Mouse (Mus musculus) ES-Bruce4 (cell line): ENCODE measurements at regions not wholly inside any gene's neighbourhood (a gene's known extent, or its start where the extent isn't known, plus 50 kb on each side); places are given as distances from the start of the nearest gene placed in this dataset.

Experiments
- H3K27ac ChIP-seq: 2 replicates; pipeline ENCODE4 v1.5.1; 2012; ENCODE audit warnings: low read length, inconsistent platforms; ENCODE audit not compliant: insufficient read depth
- H3K27me3 ChIP-seq: 2 replicates; pipeline ENCODE4 v1.6.1; 2012; ENCODE audit warnings: mild to moderate bottlenecking, low read length, inconsistent platforms; ENCODE audit not compliant: control insufficient read depth, poor library complexity, insufficient read depth, severe bottlenecking
- H3K36me3 ChIP-seq: 2 replicates; pipeline ENCODE4 v1.6.1; 2012; ENCODE audit warnings: inconsistent platforms, mild to moderate bottlenecking, low read length, moderate library complexity; ENCODE audit not compliant: control insufficient read depth, poor library complexity, insufficient read depth, severe bottlenecking
- H3K4me1 ChIP-seq: one replicate; pipeline ENCODE4 v1.8.1; 2011; ENCODE audit warnings: low read length; ENCODE audit not compliant: control insufficient read depth, insufficient read depth
- H3K4me3 ChIP-seq: 2 replicates; pipeline ENCODE4 v1.5.1; 2011; ENCODE audit warnings: low read depth, mild to moderate bottlenecking, low read length
- H3K9ac ChIP-seq: 2 replicates; pipeline ENCODE4 v1.6.1; 2012; ENCODE audit warnings: low read depth, mild to moderate bottlenecking, inconsistent platforms; ENCODE audit not compliant: poor library complexity, severe bottlenecking
- H3K9me3 ChIP-seq: replicated peaks from 2 replicates; pipeline ENCODE4 v1.6.1; 2012; ENCODE audit warnings: mild to moderate bottlenecking, low read length, inconsistent platforms; ENCODE audit not compliant: control insufficient read depth, poor library complexity, insufficient read depth, severe bottlenecking
- CTCF ChIP-seq: IDR thresholded peaks from one replicate; pipeline ENCODE4 v1.8.1; 2011; ENCODE audit warnings: low read depth, low read length
- EP300 ChIP-seq: IDR thresholded peaks from 2 replicates; pipeline ENCODE4 v1.6.1; 2011; ENCODE audit warnings: low read depth, low read length; ENCODE audit not compliant: insufficient read depth
- POLR2A ChIP-seq: IDR thresholded peaks from one replicate; pipeline ENCODE4 v1.8.1; 2011; ENCODE audit warnings: low read length; ENCODE audit not compliant: insufficient read depth

DNA sequence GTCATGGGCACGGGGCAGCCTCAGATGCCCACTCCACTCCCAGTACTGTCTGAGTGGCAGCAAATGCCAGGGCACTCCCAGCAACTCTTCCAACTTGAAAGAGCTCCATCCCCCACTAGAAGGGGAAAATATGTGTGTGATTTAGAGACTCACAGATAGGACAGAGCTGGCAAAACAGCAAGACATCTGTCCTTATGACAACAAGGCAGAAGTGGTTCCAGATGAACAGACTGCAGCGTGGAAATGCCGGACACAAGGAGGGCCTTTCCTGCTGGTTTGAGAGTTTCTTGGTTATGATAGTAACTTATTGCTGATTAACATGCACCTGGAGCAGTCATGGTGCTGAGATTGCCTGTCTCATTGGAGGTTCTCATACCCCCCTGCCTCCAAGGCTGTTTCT, 192.4 kb upstream of the Nfe2l3 start:
- H3K36me3 ChIP-seq, result no peaks in the 10 kb centered on the region
- H3K27ac ChIP-seq, result no peak overlapping the region
- H3K9ac ChIP-seq, result no peak overlapping the region
- H3K9me3 ChIP-seq, result peaks cover 2% of the 10 kb centered on the region; the same call in 1 of the 2 replicates
- no peaks in the 10 kb centered on the region for H3K27me3 ChIP-seq
- TF ChIP-seq EP300, result no peak
- TF ChIP-seq CTCF, result no peak
- no peak for TF ChIP-seq POLR2A
- no peaks in the 10 kb centered on the region for H3K4me1 ChIP-seq
- H3K4me3 ChIP-seq, result no peak overlapping the region

DNA sequence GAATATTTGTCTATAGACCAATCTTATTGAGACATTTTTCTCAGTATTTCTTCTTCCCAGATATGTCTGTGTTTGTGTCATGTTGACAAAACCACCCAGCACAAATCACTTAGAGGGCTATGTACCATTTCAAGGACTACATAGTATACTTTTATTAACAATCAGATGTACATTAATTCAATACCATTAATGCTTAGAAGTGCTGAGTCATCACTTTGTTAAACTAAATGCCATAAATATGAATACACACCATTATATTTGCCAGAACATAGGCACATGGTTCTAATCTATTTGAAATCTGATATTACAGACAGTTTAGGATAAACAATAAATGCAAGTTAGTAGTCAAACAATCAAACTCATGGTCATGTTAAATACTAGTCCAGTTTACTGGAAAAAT, 182.2 kb upstream of the Nfe2l3 start:
- no peak overlapping the region for H3K4me3 ChIP-seq
- no peaks in the 10 kb centered on the region for H3K9me3 ChIP-seq
- H3K27ac ChIP-seq, result no peak overlapping the region
- no peaks in the 10 kb centered on the region for H3K27me3 ChIP-seq
- no peaks in the 10 kb centered on the region for H3K36me3 ChIP-seq
- no peak for TF ChIP-seq EP300
- no peak for TF ChIP-seq POLR2A
- no peak for TF ChIP-seq CTCF
- no peaks in the 10 kb centered on the region for H3K4me1 ChIP-seq
- no peak overlapping the region for H3K9ac ChIP-seq

DNA sequence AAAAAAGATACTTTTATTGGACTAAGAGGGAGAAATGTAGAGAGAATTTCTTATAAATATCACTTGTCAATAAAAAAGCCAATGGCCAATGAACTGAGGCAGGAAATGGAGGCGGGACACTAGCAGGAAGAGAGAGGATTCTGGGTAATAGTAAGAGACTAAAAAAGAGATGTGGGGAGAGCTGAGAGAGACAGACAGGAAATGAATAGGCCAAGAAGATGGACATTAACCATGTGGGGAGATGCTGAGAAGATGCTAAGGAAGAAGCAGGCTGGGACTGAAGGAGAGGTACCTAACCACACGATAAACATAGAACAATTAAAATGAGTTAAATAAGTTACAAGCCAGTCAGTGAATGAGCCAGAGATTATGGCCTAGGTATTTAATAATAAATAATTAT, 181.0 kb upstream of the Nfe2l3 start:
- Histone ChIP-seq H3K4me1 (no peaks in the 10 kb centered on the region), H3K36me3 (no peaks in the 10 kb centered on the region), H3K27ac (no peak overlapping the region), H3K27me3 (no peaks in the 10 kb centered on the region), H3K9me3 (no peaks in the 10 kb centered on the region), H3K9ac (no peak overlapping the region), H3K4me3 (no peak overlapping the region)
- TF ChIP-seq EP300, result no peak
- TF ChIP-seq CTCF, result no peak
- TF ChIP-seq POLR2A, result no peak

DNA sequence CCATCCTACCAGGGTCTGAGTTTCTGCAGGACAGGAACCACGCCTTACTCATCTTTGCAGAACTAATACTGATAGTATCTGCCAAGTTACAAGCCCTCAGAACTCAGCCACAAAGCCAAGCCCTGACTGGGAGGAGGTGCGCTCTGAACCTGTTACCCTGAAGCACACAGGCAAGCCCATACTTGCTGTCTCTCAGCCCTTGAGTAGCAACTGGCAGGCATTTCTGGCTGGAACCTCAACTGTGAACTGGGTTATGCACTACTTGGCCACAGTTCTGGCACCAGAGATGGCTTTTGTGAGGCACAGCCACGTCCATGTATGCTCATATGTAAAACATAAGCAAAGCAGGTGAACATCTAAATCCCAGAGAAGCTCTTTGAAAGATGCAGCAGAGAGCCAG, 179.7 kb upstream of the Nfe2l3 start:
- Histone ChIP-seq H3K27me3 (no peaks in the 10 kb centered on the region), H3K9me3 (no peaks in the 10 kb centered on the region), H3K27ac (no peak overlapping the region), H3K36me3 (no peaks in the 10 kb centered on the region), H3K4me3 (no peak overlapping the region), H3K9ac (no peak overlapping the region), H3K4me1 (no peaks in the 10 kb centered on the region)
- TF ChIP-seq POLR2A (no peak), EP300 (no peak), CTCF (no peak)

DNA sequence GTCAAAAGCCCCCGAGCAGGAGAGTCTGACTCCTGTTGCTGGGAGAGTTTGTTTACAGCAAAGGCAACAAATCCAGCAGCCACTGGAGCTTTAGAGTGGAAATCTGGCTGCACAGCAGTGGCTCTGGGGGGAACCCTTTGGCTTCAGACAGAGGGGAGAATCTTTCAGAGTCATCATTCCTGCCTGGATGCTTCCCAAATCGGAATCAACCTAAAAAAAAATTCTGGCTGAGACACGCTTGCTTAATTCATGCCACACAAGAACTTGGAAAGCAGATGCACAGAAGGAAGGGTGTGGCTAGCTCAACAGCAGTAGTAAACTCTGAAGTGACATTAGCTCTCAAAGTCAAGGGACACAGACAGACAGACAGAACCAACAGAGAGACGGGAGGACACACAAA, 175.8 kb upstream of the Nfe2l3 start:
- Histone ChIP-seq H3K4me1 (no peaks in the 10 kb centered on the region), H3K27ac (no peak overlapping the region), H3K4me3 (no peak overlapping the region), H3K9me3 (no peaks in the 10 kb centered on the region), H3K27me3 (no peaks in the 10 kb centered on the region), H3K36me3 (no peaks in the 10 kb centered on the region), H3K9ac (no peak overlapping the region)
- no peak for TF ChIP-seq CTCF
- no peak for TF ChIP-seq POLR2A
- no peak for TF ChIP-seq EP300

DNA sequence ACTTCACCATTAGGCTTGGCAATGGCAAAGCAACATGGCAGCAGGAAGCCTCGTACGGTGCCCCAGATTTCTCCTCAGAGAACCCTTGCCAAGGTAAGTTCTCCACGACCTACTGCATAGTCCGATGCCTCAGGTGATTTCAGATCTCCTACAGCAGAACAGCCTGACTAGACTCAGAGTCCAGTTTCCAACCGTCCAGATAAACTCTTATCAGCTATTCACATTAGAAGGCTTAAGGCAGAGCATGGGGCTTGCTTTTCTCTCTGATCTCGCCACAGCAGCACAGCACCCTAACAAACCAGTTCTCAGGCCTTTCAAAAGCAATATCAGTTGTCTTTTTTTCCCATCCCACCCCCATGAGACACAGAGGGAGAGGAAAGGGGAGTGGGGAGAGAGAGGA, 174.9 kb upstream of the Nfe2l3 start:
- TF ChIP-seq EP300 (no peak), POLR2A (no peak), CTCF (no peak)
- H3K36me3 ChIP-seq, result no peaks in the 10 kb centered on the region
- no peaks in the 10 kb centered on the region for H3K9me3 ChIP-seq
- no peak overlapping the region for H3K27ac ChIP-seq
- no peaks in the 10 kb centered on the region for H3K4me1 ChIP-seq
- H3K4me3 ChIP-seq, result no peak overlapping the region
- H3K27me3 ChIP-seq, result no peaks in the 10 kb centered on the region
- no peak overlapping the region for H3K9ac ChIP-seq

DNA sequence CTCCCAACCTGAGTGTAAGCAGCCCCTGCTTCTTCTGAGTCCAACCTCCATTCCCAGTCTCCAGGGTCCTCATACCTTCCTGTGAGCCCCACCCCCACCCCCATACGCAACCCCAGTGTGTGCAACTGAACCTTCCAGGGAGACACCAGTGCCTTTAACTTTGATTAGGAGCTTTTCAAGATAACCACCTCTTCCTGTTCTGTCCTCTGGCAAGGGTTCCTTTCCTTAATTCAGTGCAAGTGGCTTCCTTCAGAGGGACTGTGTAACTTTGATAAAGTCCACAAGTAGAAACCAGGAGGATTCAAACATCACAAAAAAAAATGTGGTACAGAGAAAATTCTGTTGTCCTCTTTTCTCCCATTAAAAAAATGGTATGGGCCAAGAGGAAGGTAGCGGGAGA, 174.2 kb upstream of the Nfe2l3 start:
- H3K36me3 ChIP-seq, result no peaks in the 10 kb centered on the region
- no peak overlapping the region for H3K9ac ChIP-seq
- no peaks in the 10 kb centered on the region for H3K27me3 ChIP-seq
- no peak overlapping the region for H3K4me3 ChIP-seq
- no peaks in the 10 kb centered on the region for H3K4me1 ChIP-seq
- H3K9me3 ChIP-seq, result no peaks in the 10 kb centered on the region
- TF ChIP-seq EP300, result no peak
- no peak for TF ChIP-seq POLR2A
- TF ChIP-seq CTCF, result no peak
- no peak overlapping the region for H3K27ac ChIP-seq
